Mouse (Mus musculus) heart, postnatal 0 days (tissue): Measurements from ENCODE around the gene Zfp580.

Source experiments
- CTCF ChIP-seq: IDR thresholded peaks from 2 replicates; pipeline ENCODE4 v1.5.1; 2016; ENCODE audit warnings: antibody characterized with exemption, control low read depth, low read depth
- EP300 ChIP-seq: IDR thresholded peaks from 2 replicates; pipeline ENCODE4 v1.6.1; 2016; ENCODE audit warnings: antibody characterized with exemption, low read depth

DNA sequence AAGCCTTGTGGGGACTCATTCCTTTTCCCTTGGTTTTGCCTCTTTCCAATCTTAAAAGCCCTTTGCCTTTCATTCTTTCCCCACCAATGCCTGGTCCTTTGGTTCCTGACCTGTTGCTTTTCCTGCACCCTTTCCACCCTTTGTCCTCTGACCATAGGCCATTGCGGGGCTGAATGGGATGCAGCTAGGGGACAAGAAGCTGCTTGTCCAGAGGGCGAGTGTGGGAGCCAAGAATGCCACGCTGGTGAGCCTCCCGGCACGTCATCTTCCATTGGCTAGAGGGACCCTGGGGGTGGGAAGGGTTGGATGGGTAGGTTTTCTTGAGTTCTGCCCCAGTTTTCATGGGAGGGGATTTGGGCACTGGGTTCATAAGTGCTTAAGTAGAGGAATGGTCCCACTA is 23.6 kb downstream of the Zfp580 start:
- no peak for TF ChIP-seq CTCF
- TF ChIP-seq EP300: no peak
